Mouse (Mus musculus) mouse trophoblast stem cell (cell line): ENCODE results near the gene Bod1l.

Experiments used
- in situ Hi-C, 2 experiments: fragments of 300-500 bp; cut with MseI, MboI; formaldehyde crosslinking; loops; 2 replicates in 1 of 2; 3 replicates in 1 of 2; pipeline ENCODE4 v1.15.1; 2025

The Bod1l gene

GRCm38 (mm10) chr5:41804643-41805042, 39.5 kb downstream of the Bod1l start:
- in situ Hi-C loops, result no loop called here

- in situ Hi-C loops, result no loop called here
Observed at GRCm38 (mm10) chr5:41801622-41802021, 42.5 kb downstream of the Bod1l start.

- in situ Hi-C loops, result no loop called here
Observed at GRCm38 (mm10) chr5:41794434-41794833, 49.7 kb downstream of the Bod1l start.

- in situ Hi-C loops, result no loop called here
Observed at GRCm38 (mm10) chr5:41790517-41790916, 53.6 kb downstream of the Bod1l start.

GRCm38 (mm10) chr5:41788877-41789276, 55.2 kb downstream of the Bod1l start:
- in situ Hi-C loops, result no loop called here

GRCm38 (mm10) chr5:41781890-41782289, 62.2 kb downstream of the Bod1l start:
- in situ Hi-C loops, result no loop called here

- in situ Hi-C loops, result no loop called here
Observed at GRCm38 (mm10) chr5:41780026-41780425, 64.1 kb downstream of the Bod1l start.

- in situ Hi-C loops, result no loop called here
Observed at GRCm38 (mm10) chr5:41775728-41776127, 68.4 kb downstream of the Bod1l start.

- in situ Hi-C loops, result no loop called here
Observed at GRCm38 (mm10) chr5:41775273-41775672, 68.8 kb downstream of the Bod1l start.

GRCm38 (mm10) chr5:41768382-41769040, 75.6 kb downstream of the Bod1l start:
- in situ Hi-C loops, result loop anchor here (10.0 kb wide), 1 partner anchor 644 kb away; no protein-coding TSS in a partner anchor

GRCm38 (mm10) chr5:41767296-41768200, 76.6 kb downstream of the Bod1l start:
- in situ Hi-C loops, result loop anchor here (10.0 kb wide), 1 partner anchor 643 kb away; no protein-coding TSS in a partner anchor

GRCm38 (mm10) chr5:41766406-41767010, 77.6 kb downstream of the Bod1l start:
- in situ Hi-C loops, result loop anchor here (10.0 kb wide), 1 partner anchor 642 kb away; no protein-coding TSS in a partner anchor

GRCm38 (mm10) chr5:41765626-41766405, 78.3 kb downstream of the Bod1l start:
- in situ Hi-C loops, result loop anchor here (10.0 kb wide), 1 partner anchor 641 kb away; no protein-coding TSS in a partner anchor

- in situ Hi-C loops, result loop anchor here (10.0 kb wide), 1 partner anchor 639 kb away; no protein-coding TSS in a partner anchor
Observed at GRCm38 (mm10) chr5:41763731-41764721, 80.1 kb downstream of the Bod1l start, which contains the start of gene Nkx3-2. Gene Nkx3-2, minus strand, starts transcription at chr5:41764501.

GRCm38 (mm10) chr5:41762947-41763730, 81.0 kb downstream of the Bod1l start:
- in situ Hi-C loops, result loop anchor here (10.0 kb wide), 1 partner anchor 638 kb away; no protein-coding TSS in a partner anchor

- in situ Hi-C loops, result loop anchor here (10.0 kb wide), 1 partner anchor 638 kb away; no protein-coding TSS in a partner anchor
Observed at GRCm38 (mm10) chr5:41762141-41762946, 81.8 kb downstream of the Bod1l start.

GRCm38 (mm10) chr5:41761509-41762140, 82.5 kb downstream of the Bod1l start:
- in situ Hi-C loops, result loop anchor here (10.0 kb wide), 1 partner anchor 637 kb away; no protein-coding TSS in a partner anchor
